Mouse (Mus musculus): Measurements from ENCODE around the gene Pou2f2.

DNA sequence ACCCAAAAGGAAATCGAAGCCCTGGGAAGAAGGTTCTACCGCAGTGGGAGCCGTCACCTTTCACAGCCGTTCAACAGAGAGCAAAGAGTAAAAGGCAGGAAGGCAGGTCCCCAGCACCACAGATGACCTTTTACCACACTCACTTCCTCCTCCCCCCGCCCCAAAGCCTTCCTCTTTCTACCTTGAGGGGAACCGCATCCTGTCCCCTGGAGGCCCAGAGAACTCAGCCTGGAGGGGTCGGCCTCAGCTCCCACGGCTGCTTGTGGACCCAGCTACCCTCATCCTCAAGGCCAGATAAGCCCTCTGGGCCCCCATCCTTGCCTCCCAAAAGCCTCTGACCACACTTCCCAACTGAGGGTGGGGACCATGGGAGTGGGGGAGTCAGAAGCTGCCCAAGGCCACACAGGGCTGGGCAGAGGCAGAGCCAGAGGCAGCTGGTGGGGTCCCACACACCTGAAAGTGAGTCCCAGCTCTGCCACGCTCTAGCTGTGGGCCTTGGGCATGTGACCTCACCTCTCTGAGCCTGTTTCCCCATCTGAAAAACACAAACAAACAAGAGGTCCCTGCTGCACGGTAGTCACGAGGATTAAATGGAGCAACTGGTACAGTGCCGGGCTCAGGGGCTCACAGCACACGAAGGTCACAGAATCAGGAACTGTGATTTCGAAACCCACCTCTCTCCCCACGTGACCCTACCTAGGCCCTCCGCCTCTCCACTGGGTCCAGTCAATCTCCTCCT lies 26.0 kb upstream of the Pou2f2 start:
- TF ChIP-seq GATA1 (IDR thresholded peaks at IDR 0.05; ENCODE audit: borderline replicate concordance, low read length): no peak
- no peak for TF ChIP-seq FLI1 (IDR thresholded peaks at IDR 0.05; ENCODE audit: low read length)
